Mouse (Mus musculus) hindbrain, embryonic 11.5 days (tissue): ENCODE data around the gene Pgr. TPM values are rescaled to one million over a fixed set of nuclear protein-coding genes. Genes with fewer than 3 reads are reported as not detected.

Experiments used
- ATAC-seq: fragments of 200-750 bp; cut with Nextera tagmentation; 2 replicates; pipeline ENCODE4 v1.8.0; 2017; ENCODE audit warnings: mild to moderate bottlenecking, moderate TSS enrichment, moderate library complexity; ENCODE audit not compliant: low FRiP score
- DNase-seq: peaks from one replicate; pipeline ENCODE4 v3.0.0-alpha.2; 2015; ENCODE audit warnings: low spot score
- H3K27ac ChIP-seq: fragments of 300-500 bp; sonication (generic); 2 replicates; pipeline ENCODE4 v1.5.1; 2014; ENCODE audit warnings: mild to moderate bottlenecking, low read depth, low read length
- H3K27me3 ChIP-seq: fragments of 300-500 bp; sonication (generic); 2 replicates; pipeline ENCODE4 v1.6.1; 2014; ENCODE audit warnings: mild to moderate bottlenecking, low read length, moderate library complexity, mixed read lengths; ENCODE audit not compliant: control insufficient read depth, insufficient read depth
- H3K36me3 ChIP-seq: fragments of 300-500 bp; sonication (generic); 2 replicates; pipeline ENCODE4 v1.6.1; 2014; ENCODE audit warnings: mild to moderate bottlenecking, low read length, moderate library complexity, mixed read lengths; ENCODE audit not compliant: control insufficient read depth, insufficient read depth
- H3K4me1 ChIP-seq: fragments of 300-500 bp; sonication (generic); replicated peaks from 2 replicates; pipeline ENCODE4 v1.6.1; 2014; ENCODE audit warnings: low read length, mixed read lengths; ENCODE audit not compliant: control insufficient read depth, insufficient read depth
- H3K4me2 ChIP-seq: fragments of 300-500 bp; sonication (generic); replicated peaks from 2 replicates; pipeline ENCODE4 v1.6.1; 2014; ENCODE audit warnings: mild to moderate bottlenecking, low read depth, low read length
- H3K4me3 ChIP-seq: fragments of 300-500 bp; sonication (generic); 2 replicates; pipeline ENCODE4 v1.5.1; 2014; ENCODE audit warnings: low read depth, low read length
- H3K9ac ChIP-seq: fragments of 300-500 bp; sonication (generic); 2 replicates; pipeline ENCODE4 v1.6.1; 2014; ENCODE audit warnings: low read depth, low read length
- H3K9me3 ChIP-seq: fragments of 300-500 bp; sonication (generic); 2 replicates; pipeline ENCODE4 v1.6.1; 2016; ENCODE audit warnings: low read length; ENCODE audit not compliant: control insufficient read depth
- WGBS: fragments of 180-500 bp; shearing (Covaris S2); extraction: QIAGEN DNeasy Blood & Tissue Kit; methylation state at CpG from one replicate; pipeline ENCODE4 v1.1.7; 2014; 5-methylcytosine and 5-hydroxymethylcytosine counted together
- polyA plus RNA-seq: library from polyadenylated mRNA; unstranded; fragments of >200 nt; fragmentation: Nextera tagmentation; extraction: Ambion mirVana; gene quantifications from 2 replicates; pipeline ENCODE4 v1.2.1, GENCODE M21; 2014

The Pgr gene
- 0.15 and 0.26 TPM in 2 replicates for polyA plus RNA-seq

GRCm38 (mm10) chr9:8899616-8900202 is at the start of gene Pgr:
Pgr (plus strand) TSS chr9:8899833.
- Histone ChIP-seq H3K4me2 (peak within 1 kb of the TSS; percentile 96), H3K9me3 (no peaks in the 10 kb centered on the region), H3K4me3 (peak within 1 kb of the TSS; percentile 66), H3K27ac (no peak within 1 kb of the TSS), H3K4me1 (peaks cover 8% of the 10 kb centered on the region), H3K9ac (peak within 1 kb of the TSS; percentile 15; the same call in 1 of the 2 replicates), H3K27me3 (peaks cover 27% of the 10 kb centered on the region), H3K36me3 (no peaks in the 10 kb centered on the region)
- ATAC-seq (no peak), DNase-seq (peak; percentile 37)
- 1% methylated on average over 16 of the region's 16 CpGs for WGBS

GRCm38 (mm10) chr9:8857455-8857854 is 42.2 kb upstream of the Pgr start:
- no peak overlapping the region for H3K27ac ChIP-seq
- H3K27me3 ChIP-seq, result no peaks in the 10 kb centered on the region
- H3K4me1 ChIP-seq, result no peaks in the 10 kb centered on the region
- no peak for DNase-seq
- no peak overlapping the region for H3K9ac ChIP-seq
- no peaks in the 10 kb centered on the region for H3K9me3 ChIP-seq
- no peak overlapping the region for H3K4me3 ChIP-seq
- ATAC-seq, result no peak
- 89% methylated on average over 2 of the region's 2 CpGs for WGBS
- H3K36me3 ChIP-seq, result no peaks in the 10 kb centered on the region
- H3K4me2 ChIP-seq, result no peak overlapping the region

GRCm38 (mm10) chr9:8868511-8868910 is 31.1 kb upstream of the Pgr start:
- H3K36me3 ChIP-seq, result no peaks in the 10 kb centered on the region
- H3K9me3 ChIP-seq, result no peaks in the 10 kb centered on the region
- ATAC-seq, result no peak
- no peaks in the 10 kb centered on the region for H3K4me1 ChIP-seq
- no peaks in the 10 kb centered on the region for H3K27me3 ChIP-seq
- no peak overlapping the region for H3K27ac ChIP-seq
- no peak overlapping the region for H3K9ac ChIP-seq
- DNase-seq, result no peak
- 87% methylated on average over 2 of the region's 2 CpGs for WGBS
- H3K4me2 ChIP-seq, result no peak overlapping the region
- no peak overlapping the region for H3K4me3 ChIP-seq

GRCm38 (mm10) chr9:8895205-8895604 is 4.4 kb upstream of the Pgr start:
- no peak overlapping the region for H3K4me3 ChIP-seq
- WGBS, result 81% methylated on average over 5 of the region's 5 CpGs

GRCm38 (mm10) chr9:8900203-8901012 is 775 bp downstream of the Pgr start:
- ATAC-seq, result peak; percentile 31
- Histone ChIP-seq H3K27me3 (peaks cover 27% of the 10 kb centered on the region), H3K36me3 (no peaks in the 10 kb centered on the region), H3K27ac (no peak overlapping the region), H3K4me2 (peak overlapping the region; percentile 96), H3K4me3 (peak overlapping the region; percentile 66), H3K9ac (peak overlapping the region; percentile 57; the same call in 1 of the 2 replicates), H3K4me1 (peaks cover 8% of the 10 kb centered on the region), H3K9me3 (no peaks in the 10 kb centered on the region)
- under 1% methylated on average over 39 of the region's 41 CpGs for WGBS
- peak; percentile 62 for DNase-seq

More at GRCm38 (mm10) chr9:8895205-8895604, 4.4 kb upstream of the Pgr start:
- ATAC-seq (no peak), DNase-seq (no peak)
- Histone ChIP-seq H3K27me3 (peaks cover 9% of the 10 kb centered on the region), H3K4me2 (no peak overlapping the region), H3K36me3 (no peaks in the 10 kb centered on the region), H3K9ac (no peak overlapping the region), H3K4me1 (peaks cover 4% of the 10 kb centered on the region), H3K9me3 (no peaks in the 10 kb centered on the region), H3K27ac (no peak overlapping the region)

GRCm38 (mm10) chr9:8901013-8901646 is 1.5 kb downstream of the Pgr start:
- Histone ChIP-seq H3K27me3 (peaks cover 27% of the 10 kb centered on the region), H3K36me3 (no peaks in the 10 kb centered on the region), H3K4me1 (peaks cover 8% of the 10 kb centered on the region), H3K27ac (no peak overlapping the region), H3K4me2 (peak overlapping the region; percentile 96), H3K4me3 (peak overlapping the region; percentile 66), H3K9me3 (no peaks in the 10 kb centered on the region), H3K9ac (peak overlapping the region; percentile 57)
- peak; percentile 71 for DNase-seq
- 0% methylated on average over 36 of the region's 36 CpGs for WGBS
- ATAC-seq, result peak; percentile 77

GRCm38 (mm10) chr9:8901647-8902131 is 2.1 kb downstream of the Pgr start:
- peak overlapping the region; percentile 96 for H3K4me2 ChIP-seq
- no peaks in the 10 kb centered on the region for H3K36me3 ChIP-seq
- H3K27me3 ChIP-seq, result peaks cover 27% of the 10 kb centered on the region
- 0% methylated on average over 37 of the region's 49 CpGs for WGBS
- no peak overlapping the region for H3K27ac ChIP-seq
- DNase-seq, result no peak
- H3K9ac ChIP-seq, result peak overlapping the region; percentile 57
- ATAC-seq, result peak; percentile 81
- H3K4me3 ChIP-seq, result peak overlapping the region; percentile 66
- H3K9me3 ChIP-seq, result no peaks in the 10 kb centered on the region
- H3K4me1 ChIP-seq, result peaks cover 8% of the 10 kb centered on the region

GRCm38 (mm10) chr9:8902277-8902676 is 2.6 kb downstream of the Pgr start:
- no peak overlapping the region for H3K9ac ChIP-seq
- 26% methylated on average over 3 of the region's 3 CpGs for WGBS
- H3K27me3 ChIP-seq, result peaks cover 27% of the 10 kb centered on the region
- H3K27ac ChIP-seq, result no peak overlapping the region
- no peaks in the 10 kb centered on the region for H3K9me3 ChIP-seq
- H3K36me3 ChIP-seq, result no peaks in the 10 kb centered on the region
- peak overlapping the region; percentile 66; the same call in 1 of the 2 replicates for H3K4me3 ChIP-seq
- H3K4me2 ChIP-seq, result peak overlapping the region; percentile 96; the same call in 1 of the 2 replicates
- DNase-seq (no peak), ATAC-seq (no peak)
- peaks cover 8% of the 10 kb centered on the region for H3K4me1 ChIP-seq
